Mouse (Mus musculus) embryonic stem cell, embryonic (primary cell): ENCODE measurements around the gene 2510002D24Rik.

ENCODE experiments used
- CTCF ChIA-PET, 4 experiments: fragments of 300-600 bp in 2 of 4; fragments of 350-600 bp in 2 of 4; sonication (Branson Sonifier 250); formaldehyde crosslinking; loops; one replicate each; lab custom pipeline; 2022; ENCODE audit warnings: inconsistent platforms in 2 of 4; lab: Charles Lee
- POLR2A ChIA-PET, 4 experiments: fragments of 300-600 bp in 2 of 4; fragments of 350-600 bp in 2 of 4; sonication (Branson Sonifier 250); formaldehyde crosslinking; loops; one replicate each; lab custom pipeline; 2022; ENCODE audit warnings: antibody characterized with exemption in 4 of 4, inconsistent platforms in 1 of 4; lab: Charles Lee

The 2510002D24Rik gene

DNA sequence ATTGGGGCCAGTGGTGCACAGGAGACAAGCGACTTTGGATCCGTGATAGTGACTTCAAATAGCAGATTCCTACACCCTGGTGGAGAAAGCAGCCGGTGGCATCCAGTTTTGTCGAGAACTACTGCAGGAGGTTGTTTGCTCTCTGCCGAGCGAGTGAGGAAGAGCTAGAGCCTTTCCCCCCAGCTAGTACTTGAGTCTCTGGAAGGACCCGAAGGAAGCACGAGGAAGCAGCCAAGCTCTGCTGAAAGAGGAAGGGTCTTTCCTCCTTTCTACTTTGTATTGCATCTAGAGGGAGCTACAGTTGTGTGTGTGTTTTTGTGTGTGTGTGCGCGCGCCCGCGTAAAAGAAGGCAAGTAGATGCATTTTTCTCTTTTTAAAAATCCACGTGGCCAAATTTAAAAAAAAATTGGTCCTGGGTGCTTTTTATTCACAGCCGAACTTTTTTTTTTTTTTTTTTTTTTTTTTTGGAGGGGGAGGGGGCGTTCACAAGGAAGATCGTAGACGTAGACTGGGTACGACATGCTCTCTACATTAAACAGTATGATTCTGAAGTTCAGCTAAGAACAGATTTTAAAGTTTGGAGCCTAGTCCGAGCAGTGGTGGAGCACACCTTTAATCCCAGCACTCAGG is 41.8 kb downstream of the 2510002D24Rik start:
- CTCF ChIA-PET, result interaction anchor here (0.5 to 1.6 kb wide), 8 partner anchors 11 to 432 kb away, joined by 3 to 7 read pairs (median 3); partner anchors contain the start of genes 2510002D24Rik (in 1 of the 4) and Gm28539 (in 1 of the 4)
- POLR2A ChIA-PET, result interaction anchor here (0.6 to 6.6 kb wide), 40 partner anchors 8 to 1914 kb away, joined by 3 to 117 read pairs (median 4); partner anchors contain the start of genes Cdc45 (in 3 of the 4), Ufd1 (in 3 of the 4), 2510002D24Rik (in 2 of the 4) and Cldn5 (in 2 of the 4)

- POLR2A ChIA-PET, result interaction anchor here in 3 of 4 experiments (0.5 to 2.1 kb wide), 7 partner anchors 9 to 181 kb away, joined by 3 to 8 read pairs (median 4); partner anchors contain the start of genes Cdc45 (in 1 of the 3) and Ufd1 (in 1 of the 3)
- CTCF ChIA-PET, result interaction anchor here in 1 of 4 experiments (0.7 kb wide), 1 partner anchor 23 kb away, joined by 3 read pairs; no protein-coding TSS in a partner anchor
Observed at GRCm38 (mm10) chr16:18884044-18884443, 47.7 kb downstream of the 2510002D24Rik start.
